Mouse (Mus musculus) midbrain, embryonic 16.5 days (tissue): ENCODE results near the gene Bpifb6. TPM values are rescaled to one million over a fixed set of nuclear protein-coding genes. Genes with fewer than 3 reads are reported as not detected.

ENCODE experiments used
- ATAC-seq: fragments of 200-750 bp; cut with Nextera tagmentation; 2 replicates; pipeline ENCODE4 v1.8.0; 2017; ENCODE audit warnings: moderate TSS enrichment
- H3K27ac ChIP-seq: fragments of 300-500 bp; sonication (generic); 2 replicates; pipeline ENCODE4 v1.5.1; 2014; ENCODE audit warnings: mild to moderate bottlenecking, low read length, mixed read lengths
- H3K27me3 ChIP-seq: fragments of 300-500 bp; sonication (generic); 2 replicates; pipeline ENCODE4 v1.6.1; 2014; ENCODE audit warnings: low read depth, low read length, mixed read lengths; ENCODE audit not compliant: control insufficient read depth, insufficient read depth
- H3K36me3 ChIP-seq: fragments of 300-500 bp; sonication (generic); 2 replicates; pipeline ENCODE4 v1.6.1; 2014; ENCODE audit warnings: mild to moderate bottlenecking, low read length, moderate library complexity, mixed read lengths; ENCODE audit not compliant: control insufficient read depth, insufficient read depth
- H3K4me1 ChIP-seq: fragments of 300-500 bp; sonication (generic); 2 replicates; pipeline ENCODE4 v1.6.1; 2014; ENCODE audit warnings: mild to moderate bottlenecking, low read length, mixed read lengths; ENCODE audit not compliant: control insufficient read depth, insufficient read depth
- H3K4me2 ChIP-seq: fragments of 300-500 bp; sonication (generic); 2 replicates; pipeline ENCODE4 v1.6.1; 2014; ENCODE audit warnings: mild to moderate bottlenecking, low read length, mixed read lengths
- H3K4me3 ChIP-seq: fragments of 300-500 bp; sonication (generic); 2 replicates; pipeline ENCODE4 v1.5.1; 2014; ENCODE audit warnings: low read depth, mild to moderate bottlenecking, low read length, moderate library complexity, mixed read lengths
- H3K9ac ChIP-seq: fragments of 300-500 bp; sonication (generic); 2 replicates; pipeline ENCODE4 v1.6.1; 2014; ENCODE audit warnings: low read depth, low read length, mixed read lengths
- H3K9me3 ChIP-seq: fragments of 300-500 bp; sonication (generic); replicated peaks from 2 replicates; pipeline ENCODE4 v1.6.1; 2014; ENCODE audit warnings: mild to moderate bottlenecking, low read length, mixed read lengths; ENCODE audit not compliant: control insufficient read depth, poor library complexity, severe bottlenecking
- WGBS: fragments of 180-500 bp; shearing (Covaris S2); extraction: QIAGEN DNeasy Blood & Tissue Kit; methylation state at CpG from one replicate; pipeline ENCODE4 v1.1.7; 2014; 5-methylcytosine and 5-hydroxymethylcytosine counted together
- polyA plus RNA-seq: library from polyadenylated mRNA; unstranded; fragments of >200 nt; fragmentation: Nextera tagmentation; extraction: Ambion mirVana; gene quantifications from 2 replicates; pipeline ENCODE4 v1.2.1, GENCODE M21; 2015

The Bpifb6 gene
- polyA plus RNA-seq, 1 experiment from 2014 or later: not detected

- no peak for ATAC-seq
- Histone ChIP-seq H3K27me3 (no peaks in the 10 kb centered on the region), H3K27ac (no peak overlapping the region), H3K36me3 (no peaks in the 10 kb centered on the region), H3K4me2 (no peak overlapping the region), H3K4me1 (no peaks in the 10 kb centered on the region; the same call in 1 of the 2 replicates), H3K4me3 (no peak overlapping the region), H3K9me3 (no peaks in the 10 kb centered on the region), H3K9ac (no peak overlapping the region)
- WGBS: 90% methylated on average over 6 of the region's 6 CpGs
Observed at GRCm38 (mm10) chr2:153935348-153935747, 35.2 kb downstream of the Bpifb6 start.

DNA sequence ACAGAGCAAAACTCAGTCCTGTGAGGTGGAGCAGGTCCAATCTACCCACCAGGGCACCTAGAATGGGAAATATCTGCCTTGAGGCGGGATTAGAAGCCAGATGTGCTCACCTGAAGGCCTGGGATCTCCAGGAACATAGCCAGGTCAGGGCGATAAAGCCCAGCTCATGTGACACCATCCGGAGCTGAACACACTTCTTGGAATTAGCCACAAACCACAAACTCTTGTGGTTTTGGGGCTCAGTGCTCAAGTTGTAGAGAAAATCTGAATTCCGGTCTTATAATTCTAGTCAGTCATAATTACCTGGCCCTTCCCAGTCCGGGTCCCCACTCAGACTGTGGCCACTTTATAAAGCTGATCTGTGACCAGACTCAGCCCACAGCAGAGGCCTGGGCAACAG, 37.7 kb downstream of the Bpifb6 start, which contains the start of gene Bpifb4:
Gene Bpifb4 (plus strand): TSS at position 370 of the 400 bp plus-strand sequence.
- Histone ChIP-seq H3K27me3 (no peaks in the 10 kb centered on the region), H3K36me3 (no peaks in the 10 kb centered on the region), H3K4me2 (no peak within 1 kb of the TSS), H3K9ac (no peak within 1 kb of the TSS), H3K4me1 (no peaks in the 10 kb centered on the region), H3K4me3 (no peak within 1 kb of the TSS), H3K27ac (no peak within 1 kb of the TSS), H3K9me3 (no peaks in the 10 kb centered on the region)
- WGBS: 89% methylated on average over 5 of the region's 5 CpGs
- no peak for ATAC-seq

GRCm38 (mm10) chr2:153943537-153943936, 43.3 kb downstream of the Bpifb6 start:
- WGBS: 38% methylated on average over 3 of the region's 3 CpGs
- ATAC-seq: no peak
- Histone ChIP-seq H3K4me2 (no peak overlapping the region), H3K27ac (no peak overlapping the region), H3K9ac (no peak overlapping the region), H3K36me3 (no peaks in the 10 kb centered on the region), H3K27me3 (no peaks in the 10 kb centered on the region), H3K4me1 (no peaks in the 10 kb centered on the region), H3K4me3 (no peak overlapping the region), H3K9me3 (no peaks in the 10 kb centered on the region)

GRCm38 (mm10) chr2:153944567-153944966, 44.4 kb downstream of the Bpifb6 start:
- Histone ChIP-seq H3K27ac (no peak overlapping the region), H3K4me2 (no peak overlapping the region), H3K36me3 (no peaks in the 10 kb centered on the region), H3K4me1 (no peaks in the 10 kb centered on the region), H3K4me3 (no peak overlapping the region), H3K27me3 (no peaks in the 10 kb centered on the region), H3K9me3 (no peaks in the 10 kb centered on the region), H3K9ac (no peak overlapping the region)
- 89% methylated on average over 8 of the region's 8 CpGs for WGBS
- ATAC-seq: no peak

- H3K27me3 ChIP-seq: no peaks in the 10 kb centered on the region
- no peak overlapping the region for H3K27ac ChIP-seq
- no peak for ATAC-seq
- 31% methylated on average over 6 of the region's 6 CpGs for WGBS
- H3K36me3 ChIP-seq: no peaks in the 10 kb centered on the region
- H3K4me3 ChIP-seq: no peak overlapping the region
- H3K9ac ChIP-seq: no peak overlapping the region
- no peak overlapping the region for H3K4me2 ChIP-seq
- H3K9me3 ChIP-seq: no peaks in the 10 kb centered on the region
- no peaks in the 10 kb centered on the region for H3K4me1 ChIP-seq
Observed at GRCm38 (mm10) chr2:153952897-153953296, 52.7 kb downstream of the Bpifb6 start.

GRCm38 (mm10) chr2:153953836-153954235, 53.6 kb downstream of the Bpifb6 start:
- Histone ChIP-seq H3K36me3 (no peaks in the 10 kb centered on the region), H3K4me3 (no peak overlapping the region), H3K4me2 (peak overlapping the region; percentile 43), H3K27ac (no peak overlapping the region), H3K9ac (no peak overlapping the region), H3K4me1 (no peaks in the 10 kb centered on the region), H3K27me3 (no peaks in the 10 kb centered on the region), H3K9me3 (no peaks in the 10 kb centered on the region)
- ATAC-seq: no peak; the same call in 1 of the 2 replicates
- 7% methylated on average over 6 of the region's 6 CpGs for WGBS

Other genes starting within 250 kb of the Bpifb6 start
- not detected in 2 replicates for gene Dnmt3c, start 203.7 kb upstream of the Bpifb6 start, polyA plus RNA-seq
- 411 and 428 TPM in 2 replicates for gene Mapre1, start 159.1 kb upstream of the Bpifb6 start, polyA plus RNA-seq
- 0.16 TPM in 1 of 2 replicates, not detected in the other for gene Efcab8, start 120.5 kb upstream of the Bpifb6 start, polyA plus RNA-seq
- gene Sun5, start 29.3 kb upstream of the Bpifb6 start, polyA plus RNA-seq: not detected in 2 replicates
- gene Bpifb2, start 25.3 kb upstream of the Bpifb6 start, polyA plus RNA-seq: 0.26 TPM in 1 of 2 replicates, not detected in the other
- gene Bpifb3, start 17.8 kb downstream of the Bpifb6 start, polyA plus RNA-seq: 0.11 TPM in 1 of 2 replicates, not detected in the other
- not detected in 2 replicates for gene Bpifb4, start 37.8 kb downstream of the Bpifb6 start, polyA plus RNA-seq
- gene Bpifa6, start 74.6 kb downstream of the Bpifb6 start, polyA plus RNA-seq: not detected in 2 replicates
- not detected in 2 replicates for gene Bpifa2, start 107.9 kb downstream of the Bpifb6 start, polyA plus RNA-seq
- not detected in 2 replicates for gene Bpifa3, start 229.9 kb downstream of the Bpifb6 start, polyA plus RNA-seq
- gene Bpifa1, start 242.5 kb downstream of the Bpifb6 start, polyA plus RNA-seq: not detected in 2 replicates